Mouse (Mus musculus) CH12.LX (cell line): Measurements from ENCODE around the gene Ifna13. TPM values are rescaled to one million over a fixed set of nuclear protein-coding genes. Genes with fewer than 3 reads are reported as not detected.

Source experiments
- DNase-seq: peaks from one replicate; pipeline ENCODE4 v3.0.0-alpha.2; 2013; ENCODE audit errors: extremely low read depth
- H3K27ac ChIP-seq: 2 replicates; pipeline ENCODE4 v1.5.1; 2012; ENCODE audit warnings: low read depth, mild to moderate bottlenecking, control low read depth, moderate library complexity; ENCODE audit not compliant: insufficient read depth
- H3K27me3 ChIP-seq: replicated peaks from 2 replicates; pipeline ENCODE3; 2012; ENCODE audit warnings: inconsistent platforms
- H3K36me3 ChIP-seq, 2 experiments: replicated peaks in 1 of 2; 2 replicates each; pipeline versions ENCODE3 to v1.6.1; 2012; ENCODE audit warnings: inconsistent platforms in 1 of 2, low read length in 1 of 2, mild to moderate bottlenecking in 1 of 2, mixed read lengths in 1 of 2, moderate library complexity in 1 of 2; ENCODE audit not compliant: control insufficient read depth in 1 of 2, insufficient read depth in 1 of 2
- H3K4me1 ChIP-seq, 2 experiments: 2 replicates each; pipeline ENCODE4 v1.6.1; 2012; ENCODE audit warnings: inconsistent platforms in 1 of 2, moderate library complexity in 1 of 2; ENCODE audit not compliant: insufficient read depth in 2 of 2, control insufficient read depth in 1 of 2
- H3K4me2 ChIP-seq: 2 replicates; pipeline ENCODE4 v1.6.1; 2012; ENCODE audit warnings: low read depth, mild to moderate bottlenecking, control low read depth; ENCODE audit not compliant: poor library complexity, insufficient read depth, severe bottlenecking
- H3K4me3 ChIP-seq, 3 experiments: fragments of 150-350 bp in 1 of 3; sonication (generic) in 1 of 3; replicated peaks in 1 of 3; 2 replicates each; pipeline versions ENCODE3 to v1.5.1; 2011 to 2012; ENCODE audit warnings: low read depth in 2 of 3, low read length in 2 of 3, mild to moderate bottlenecking in 2 of 3, moderate library complexity in 2 of 3, control low read depth in 1 of 3, improper control_type of control experiment in 1 of 3, inconsistent platforms in 1 of 3, mixed read lengths in 1 of 3; ENCODE audit not compliant: poor library complexity in 1 of 3
- H3K79me2 ChIP-seq: replicated peaks from 2 replicates; pipeline ENCODE4 v1.6.1; 2012; ENCODE audit warnings: mild to moderate bottlenecking, moderate library complexity; ENCODE audit not compliant: control insufficient read depth, poor library complexity, insufficient read depth, severe bottlenecking; ENCODE audit errors: extremely low read depth
- H3K9ac ChIP-seq: 2 replicates; pipeline ENCODE4 v1.6.1; 2012; ENCODE audit warnings: low read depth, mild to moderate bottlenecking, control low read depth, moderate library complexity; ENCODE audit not compliant: insufficient read depth
- H3K9me3 ChIP-seq: replicated peaks from 2 replicates; pipeline ENCODE3; 2012; ENCODE audit warnings: low read length, inconsistent platforms, mixed read lengths
- BHLHE40 ChIP-seq: IDR thresholded peaks from 2 replicates; pipeline ENCODE4 v1.6.1; 2011; ENCODE audit warnings: mild to moderate bottlenecking, low read depth, low read length, improper control_type of control experiment
- CHD1 ChIP-seq: IDR thresholded peaks from 2 replicates; pipeline ENCODE4 v1.6.1; 2012; ENCODE audit warnings: low read depth, low read length, improper control_type of control experiment, inconsistent platforms
- CHD2 ChIP-seq: IDR thresholded peaks from 2 replicates; pipeline ENCODE4 v1.6.1; 2011; ENCODE audit warnings: low read length, improper control_type of control experiment
- E2F4 ChIP-seq: IDR thresholded peaks from 2 replicates; pipeline ENCODE4 v1.6.1; 2011; ENCODE audit warnings: low read depth, low read length, improper control_type of control experiment; ENCODE audit not compliant: insufficient replicate concordance
- EP300 ChIP-seq: IDR thresholded peaks from 2 replicates; pipeline ENCODE4 v1.6.1; 2011; ENCODE audit warnings: low read length, improper control_type of control experiment
- GABPA ChIP-seq: IDR thresholded peaks from 2 replicates; pipeline ENCODE4 v1.6.1; 2012; ENCODE audit warnings: low read depth, low read length, improper control_type of control experiment, inconsistent platforms; ENCODE audit not compliant: insufficient replicate concordance
- IRF4 ChIP-seq: IDR thresholded peaks from 2 replicates; pipeline ENCODE4 v1.6.1; 2014; ENCODE audit warnings: low read depth, mild to moderate bottlenecking, inconsistent platforms, low read length, improper control_type of control experiment
- MAFK ChIP-seq: IDR thresholded peaks from 2 replicates; pipeline ENCODE4 v1.6.1; 2011; ENCODE audit warnings: low read length, improper control_type of control experiment; ENCODE audit not compliant: insufficient replicate concordance
- MXI1 ChIP-seq: IDR thresholded peaks from 2 replicates; pipeline ENCODE4 v1.6.1; 2011; ENCODE audit warnings: mild to moderate bottlenecking, low read depth, low read length, improper control_type of control experiment
- PAX5 ChIP-seq: IDR thresholded peaks from 2 replicates; pipeline ENCODE4 v1.6.1; 2012; ENCODE audit warnings: low read length, inconsistent platforms, mixed read lengths
- POLR2A ChIP-seq: IDR thresholded peaks from 2 replicates; pipeline ENCODE4 v1.6.1; 2011; ENCODE audit warnings: low read depth, mild to moderate bottlenecking, improper control_type of control experiment, low read length
- SIN3A ChIP-seq: IDR thresholded peaks from 2 replicates; pipeline ENCODE4 v1.6.1; 2012; ENCODE audit warnings: low read length, improper control_type of control experiment, inconsistent platforms
- SMC3 ChIP-seq: IDR thresholded peaks from 2 replicates; pipeline ENCODE4 v1.6.1; 2011; ENCODE audit warnings: low read depth, low read length, improper control_type of control experiment
- TBP ChIP-seq: conservative IDR thresholded peaks from 2 replicates; pipeline ENCODE4 v1.6.1; 2011; ENCODE audit warnings: low read depth, low read length, improper control_type of control experiment
- TCF12 ChIP-seq: IDR thresholded peaks from 2 replicates; pipeline ENCODE4 v1.6.1; 2014; ENCODE audit warnings: low read depth, mild to moderate bottlenecking, inconsistent platforms, low read length, improper control_type of control experiment
- USF1 ChIP-seq: IDR thresholded peaks from 2 replicates; pipeline ENCODE4 v1.6.1; 2014; ENCODE audit warnings: low read depth, mild to moderate bottlenecking, inconsistent platforms, low read length, improper control_type of control experiment
- USF2 ChIP-seq: conservative IDR thresholded peaks from 2 replicates; pipeline ENCODE4 v1.6.1; 2011; ENCODE audit warnings: low read depth, low read length, improper control_type of control experiment
- ZC3H11A ChIP-seq: IDR thresholded peaks from 2 replicates; pipeline ENCODE4 v1.6.1; 2012; ENCODE audit warnings: low read depth, mild to moderate bottlenecking, inconsistent platforms, low read length, improper control_type of control experiment
- ZKSCAN1 ChIP-seq: IDR thresholded peaks from 2 replicates; pipeline ENCODE4 v1.6.1; 2012; ENCODE audit warnings: low read depth, inconsistent platforms, low read length, improper control_type of control experiment, borderline replicate concordance
- ZMIZ1 ChIP-seq: IDR thresholded peaks from 2 replicates; pipeline ENCODE4 v1.6.1; 2012; ENCODE audit warnings: low read depth, mild to moderate bottlenecking, inconsistent platforms, low read length, improper control_type of control experiment
- ZNF384 ChIP-seq: IDR thresholded peaks from 2 replicates; pipeline ENCODE4 v1.6.1; 2012; ENCODE audit warnings: low read depth, low read length, improper control_type of control experiment, inconsistent platforms
- dilution Hi-C: fragments of 300-500 bp; cut with MboI; formaldehyde crosslinking; loops from 2 replicates; pipeline ENCODE4 v1.14.3; 2020; ENCODE audit warnings: low sequenced_read_pairs; ENCODE audit not compliant: extremely low pct_unique_long_range_greater_than_20kb, extremely low pct_ligation_motif_present
- in situ Hi-C: fragments of 300-500 bp; cut with MboI; formaldehyde crosslinking; loops from 3 replicates; pipeline ENCODE4 v1.14.3; 2019; ENCODE audit warnings: low sequenced_read_pairs, low pct_ligation_motif_present, low pct_unique_long_range_greater_than_20kb, mixed read lengths
- polyA plus RNA-seq: library from polyadenylated mRNA; unstranded; fragments of >175 nt; gene quantifications from 2 replicates; pipeline ENCODE4 v1.2.1, GENCODE M21; 2012; ENCODE audit warnings: low read depth; ENCODE audit not compliant: insufficient read length
- total RNA-seq, 2 experiments: library from RNA; depleted of rRNA; stranded (reverse); fragments of 300-350 nt in 1 of 2; fragments of >200 nt in 1 of 2; gene quantifications; 2 replicates each; pipeline ENCODE4 v1.2.3; 2012 to 2014

Ifna13 gene
- total and polyA plus RNA-seq, 3 experiments = not detected

DNA sequence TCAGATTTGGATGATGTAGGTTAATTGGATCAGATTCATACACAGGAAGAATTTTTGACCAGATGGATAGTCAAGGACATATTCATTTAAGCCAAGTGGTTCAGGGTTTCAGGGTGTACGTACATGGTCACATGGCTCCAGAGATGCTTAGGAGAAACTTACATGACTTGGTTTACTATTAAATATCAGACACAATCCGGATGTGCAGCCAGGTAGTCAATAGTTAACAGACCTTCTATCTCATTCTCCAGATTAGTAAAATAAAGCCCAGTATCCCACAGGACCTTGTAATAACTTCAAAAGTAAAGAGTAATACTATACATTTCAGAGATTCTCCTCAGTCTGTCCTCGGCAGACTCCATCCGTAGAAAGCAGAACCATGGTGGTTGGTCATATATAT lies 9.9 kb downstream of the Ifna13 start, which contains the start of gene C87499:
TSS of gene C87499 (minus strand) at position 101 of the 400 bp plus-strand sequence.
- in situ Hi-C loops = no loop called here
- Histone ChIP-seq H3K4me2 (no peak within 1 kb of the TSS), H3K79me2 (no peaks in the 10 kb centered on the region), H3K27ac (no peak within 1 kb of the TSS), H3K4me3 (no peak within 1 kb of the TSS)
- no peak for DNase-seq
- no peak for TF ChIP-seq TCF12
- TF ChIP-seq MAFK = no peak
- no peak for TF ChIP-seq PAX5
- TF ChIP-seq ZMIZ1 = no peak
- TF ChIP-seq GABPA = no peak
- TF ChIP-seq EP300 = no peak
- no peak for TF ChIP-seq ZKSCAN1
- TF ChIP-seq ZC3H11A = no peak
- no peak for TF ChIP-seq USF1
- TF ChIP-seq SIN3A = no peak
- no peak for TF ChIP-seq SMC3
- TF ChIP-seq POLR2A = no peak
- no peak for TF ChIP-seq CHD1
- TF ChIP-seq USF2 = no peak
- no peak for TF ChIP-seq E2F4
- no peak for TF ChIP-seq IRF4
- no peak for TF ChIP-seq TBP
- no peak for TF ChIP-seq BHLHE40
- no peak for TF ChIP-seq MXI1
- TF ChIP-seq ZNF384 = no peak
- TF ChIP-seq, all 38 proteins: peak for 0
- no peaks in the 10 kb centered on the region for H3K36me3 ChIP-seq
- no peak within 1 kb of the TSS for H3K9ac ChIP-seq
- H3K4me1 ChIP-seq = no peaks in the 10 kb centered on the region
- peaks cover 21% of the 10 kb centered on the region for H3K27me3 ChIP-seq
- H3K9me3 ChIP-seq = no peaks in the 10 kb centered on the region
- dilution Hi-C loops = no loop called here

GRCm38 (mm10) chr4:88603276-88603675 lies 41.0 kb downstream of the Ifna13 start, which contains the start of gene Ifna12:
Gene Ifna12, minus strand, starts transcription at chr4:88603376.
- Histone ChIP-seq H3K4me3 (no peak within 1 kb of the TSS), H3K36me3 (no peaks in the 10 kb centered on the region), H3K9me3 (no peaks in the 10 kb centered on the region), H3K27me3 (peaks cover 4% of the 10 kb centered on the region), H3K79me2 (no peaks in the 10 kb centered on the region), H3K27ac (no peak within 1 kb of the TSS), H3K4me2 (no peak within 1 kb of the TSS), H3K4me1 (no peaks in the 10 kb centered on the region), H3K9ac (no peak within 1 kb of the TSS)
- in situ Hi-C loops = no loop called here
- DNase-seq = no peak
- dilution Hi-C loops = no loop called here
- no peak for TF ChIP-seq CHD2

Other genes starting within 250 kb of the Ifna13 start
Only the 20 nearest of the 33 such genes appear.
- gene Ifnb1, start 121.7 kb downstream of the Ifna13 start, total RNA-seq (2012; rRNA removed) = not detected in 2 replicates
- gene Ifnb1, start 121.7 kb downstream of the Ifna13 start, total RNA-seq (2014; rRNA removed) = not detected in 2 replicates
- gene Ifnb1, start 121.7 kb downstream of the Ifna13 start, polyA plus RNA-seq = not detected in 2 replicates
- gene Ifna15, start 86.2 kb downstream of the Ifna13 start, total RNA-seq (2012; rRNA removed) = not detected in 2 replicates
- gene Ifna15, start 86.2 kb downstream of the Ifna13 start, total RNA-seq (2014; rRNA removed) = not detected in 2 replicates
- gene Ifna15, start 86.2 kb downstream of the Ifna13 start, polyA plus RNA-seq = not detected in 2 replicates
- gene Ifna14, start 72.7 kb downstream of the Ifna13 start, total RNA-seq (2012; rRNA removed) = not detected in 2 replicates
- not detected in 2 replicates for gene Ifna14, start 72.7 kb downstream of the Ifna13 start, total RNA-seq (2014; rRNA removed)
- not detected in 2 replicates for gene Ifna14, start 72.7 kb downstream of the Ifna13 start, polyA plus RNA-seq
- not detected in 2 replicates for gene Ifna9, start 52.1 kb downstream of the Ifna13 start, total RNA-seq (2012; rRNA removed)
- not detected in 2 replicates for gene Ifna9, start 52.1 kb downstream of the Ifna13 start, total RNA-seq (2014; rRNA removed)
- gene Ifna9, start 52.1 kb downstream of the Ifna13 start, polyA plus RNA-seq = not detected in 2 replicates
- not detected in 2 replicates for gene Ifna12, start 41.1 kb downstream of the Ifna13 start, total RNA-seq (2012; rRNA removed)
- gene Ifna12, start 41.1 kb downstream of the Ifna13 start, total RNA-seq (2014; rRNA removed) = not detected in 2 replicates
- gene Ifna12, start 41.1 kb downstream of the Ifna13 start, polyA plus RNA-seq = not detected in 2 replicates
- not detected in 2 replicates for gene C87499, start 10.0 kb downstream of the Ifna13 start, total RNA-seq (2012; rRNA removed)
- gene C87499, start 10.0 kb downstream of the Ifna13 start, total RNA-seq (2014; rRNA removed) = not detected in 2 replicates
- gene C87499, start 10.0 kb downstream of the Ifna13 start, polyA plus RNA-seq = not detected in 2 replicates
- not detected in 2 replicates for gene Ifna16, start 32.5 kb upstream of the Ifna13 start, total RNA-seq (2012; rRNA removed)
- gene Ifna16, start 32.5 kb upstream of the Ifna13 start, total RNA-seq (2014; rRNA removed) = not detected in 2 replicates
- not detected in 2 replicates for gene Ifna16, start 32.5 kb upstream of the Ifna13 start, polyA plus RNA-seq
- not detected in 2 replicates for gene Ifna2, start 39.5 kb upstream of the Ifna13 start, total RNA-seq (2012; rRNA removed)
- not detected in 2 replicates for gene Ifna2, start 39.5 kb upstream of the Ifna13 start, total RNA-seq (2014; rRNA removed)
- gene Ifna2, start 39.5 kb upstream of the Ifna13 start, polyA plus RNA-seq = not detected in 2 replicates
- gene Ifnab, start 46.9 kb upstream of the Ifna13 start, total RNA-seq (2012; rRNA removed) = not detected in 2 replicates
- not detected in 2 replicates for gene Ifnab, start 46.9 kb upstream of the Ifna13 start, total RNA-seq (2014; rRNA removed)
- gene Ifnab, start 46.9 kb upstream of the Ifna13 start, polyA plus RNA-seq = not detected in 2 replicates
- gene Gm26566, start 77.3 kb upstream of the Ifna13 start, total RNA-seq (2012; rRNA removed) = 10.2 and 11.9 TPM in 2 replicates
- gene Gm26566, start 77.3 kb upstream of the Ifna13 start, total RNA-seq (2014; rRNA removed) = not detected in 2 replicates
- gene Gm26566, start 77.3 kb upstream of the Ifna13 start, polyA plus RNA-seq = 0.49 TPM in 1 of 2 replicates, not detected in the other
- gene Klhl9, start 78.0 kb upstream of the Ifna13 start, total RNA-seq (2012; rRNA removed) = 40.0 and 42.2 TPM in 2 replicates
- gene Klhl9, start 78.0 kb upstream of the Ifna13 start, total RNA-seq (2014; rRNA removed) = 51.6 and 55.2 TPM in 2 replicates
- gene Klhl9, start 78.0 kb upstream of the Ifna13 start, polyA plus RNA-seq = 16.1 and 19.1 TPM in 2 replicates
- gene Gm13271, start 110.4 kb upstream of the Ifna13 start, total RNA-seq (2012; rRNA removed) = not detected in 2 replicates
- not detected in 2 replicates for gene Gm13271, start 110.4 kb upstream of the Ifna13 start, total RNA-seq (2014; rRNA removed)
- not detected in 2 replicates for gene Gm13271, start 110.4 kb upstream of the Ifna13 start, polyA plus RNA-seq
- gene Gm13283, start 115.7 kb upstream of the Ifna13 start, total RNA-seq (2012; rRNA removed) = not detected in 2 replicates
- gene Gm13283, start 115.7 kb upstream of the Ifna13 start, total RNA-seq (2014; rRNA removed) = not detected in 2 replicates
- not detected in 2 replicates for gene Gm13283, start 115.7 kb upstream of the Ifna13 start, polyA plus RNA-seq
- gene Gm13290, start 129.4 kb upstream of the Ifna13 start, total RNA-seq (2012; rRNA removed) = not detected in 2 replicates
- not detected in 2 replicates for gene Gm13290, start 129.4 kb upstream of the Ifna13 start, total RNA-seq (2014; rRNA removed)
- not detected in 2 replicates for gene Gm13290, start 129.4 kb upstream of the Ifna13 start, polyA plus RNA-seq
- gene Gm13289, start 132.5 kb upstream of the Ifna13 start, total RNA-seq (2012; rRNA removed) = not detected in 2 replicates
- gene Gm13289, start 132.5 kb upstream of the Ifna13 start, total RNA-seq (2014; rRNA removed) = not detected in 2 replicates
- not detected in 2 replicates for gene Gm13289, start 132.5 kb upstream of the Ifna13 start, polyA plus RNA-seq
- gene Gm13272, start 135.4 kb upstream of the Ifna13 start, total RNA-seq (2012; rRNA removed) = not detected in 2 replicates
- not detected in 2 replicates for gene Gm13272, start 135.4 kb upstream of the Ifna13 start, total RNA-seq (2014; rRNA removed)
- not detected in 2 replicates for gene Gm13272, start 135.4 kb upstream of the Ifna13 start, polyA plus RNA-seq
- not detected in 2 replicates for gene Ifnz, start 137.7 kb upstream of the Ifna13 start, total RNA-seq (2012; rRNA removed)
- not detected in 2 replicates for gene Ifnz, start 137.7 kb upstream of the Ifna13 start, total RNA-seq (2014; rRNA removed)
- not detected in 2 replicates for gene Ifnz, start 137.7 kb upstream of the Ifna13 start, polyA plus RNA-seq
- gene Gm13276, start 141.2 kb upstream of the Ifna13 start, total RNA-seq (2012; rRNA removed) = not detected in 2 replicates
- not detected in 2 replicates for gene Gm13276, start 141.2 kb upstream of the Ifna13 start, total RNA-seq (2014; rRNA removed)
- not detected in 2 replicates for gene Gm13276, start 141.2 kb upstream of the Ifna13 start, polyA plus RNA-seq
- not detected in 2 replicates for gene Gm13277, start 144.2 kb upstream of the Ifna13 start, total RNA-seq (2012; rRNA removed)
- not detected in 2 replicates for gene Gm13277, start 144.2 kb upstream of the Ifna13 start, total RNA-seq (2014; rRNA removed)
- gene Gm13277, start 144.2 kb upstream of the Ifna13 start, polyA plus RNA-seq = not detected in 2 replicates
- gene Gm13278, start 147.1 kb upstream of the Ifna13 start, total RNA-seq (2012; rRNA removed) = not detected in 2 replicates
- not detected in 2 replicates for gene Gm13278, start 147.1 kb upstream of the Ifna13 start, total RNA-seq (2014; rRNA removed)
- not detected in 2 replicates for gene Gm13278, start 147.1 kb upstream of the Ifna13 start, polyA plus RNA-seq